Mouse (Mus musculus) limb, embryonic 10.5 days (tissue): Measurements from ENCODE around the gene Schip1. TPM values are rescaled to one million over a fixed set of nuclear protein-coding genes. Genes with fewer than 3 reads are reported as not detected.

Source experiments
- DNase-seq: peaks from one replicate; pipeline ENCODE4 v3.0.0-alpha.2; 2017; ENCODE audit warnings: low spot score
- H3K27ac ChIP-seq: fragments of 300-500 bp; sonication (generic); 2 replicates; pipeline ENCODE4 v1.5.1; 2016; ENCODE audit warnings: mild to moderate bottlenecking
- H3K27me3 ChIP-seq: fragments of 300-500 bp; sonication (generic); 2 replicates; pipeline ENCODE4 v1.6.1; 2016; ENCODE audit warnings: low read depth, mild to moderate bottlenecking; ENCODE audit not compliant: poor library complexity, severe bottlenecking
- H3K36me3 ChIP-seq: fragments of 300-500 bp; sonication (generic); 2 replicates; pipeline ENCODE4 v1.6.1; 2016; ENCODE audit warnings: mild to moderate bottlenecking, moderate library complexity
- H3K4me1 ChIP-seq: fragments of 300-500 bp; sonication (generic); 2 replicates; pipeline ENCODE4 v1.6.1; 2016
- H3K4me3 ChIP-seq: fragments of 300-500 bp; sonication (generic); 2 replicates; pipeline ENCODE4 v1.5.1; 2016; ENCODE audit warnings: mild to moderate bottlenecking, moderate library complexity
- H3K9me3 ChIP-seq: fragments of 300-500 bp; sonication (generic); replicated peaks from 2 replicates; pipeline ENCODE4 v1.6.1; 2016; ENCODE audit warnings: mild to moderate bottlenecking
- WGBS: fragments of 180-500 bp; shearing (Covaris S2); methylation state at CpG from one replicate; pipeline ENCODE4 v1.1.7; 2016; 5-methylcytosine and 5-hydroxymethylcytosine counted together
- polyA plus RNA-seq: library from polyadenylated mRNA; unstranded; fragments of >200 nt; fragmentation: Nextera tagmentation; extraction: Ambion mirVana; gene quantifications from 2 replicates; pipeline ENCODE4 v1.2.1, GENCODE M21; 2016

The Schip1 gene
- polyA plus RNA-seq, 1 experiment from 2014 or later, result 28.9 TPM

DNA sequence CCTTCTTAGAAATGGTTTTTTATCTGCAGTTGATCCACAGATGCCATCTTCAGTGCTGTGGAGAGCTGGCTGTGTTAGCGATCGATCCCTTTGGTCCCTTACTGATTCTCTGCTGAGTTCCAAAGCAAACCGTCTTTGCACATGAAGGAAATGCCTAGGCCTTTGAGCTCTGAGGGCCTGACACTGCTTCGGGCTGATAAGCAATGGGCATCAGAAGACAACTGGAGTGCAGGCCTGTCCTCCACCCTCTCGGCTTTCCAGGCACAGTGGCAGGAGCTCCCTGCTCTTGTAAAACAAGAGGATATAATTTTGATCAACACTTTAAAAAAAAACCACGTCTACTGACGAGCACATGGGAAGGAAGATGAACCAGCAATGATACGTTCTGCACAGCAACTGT lies 477.1 kb downstream of the Schip1 start:
- WGBS, result 87% methylated on average over 8 of the region's 8 CpGs
- no peaks in the 10 kb centered on the region for H3K27me3 ChIP-seq
- H3K4me3 ChIP-seq, result no peak overlapping the region

DNA sequence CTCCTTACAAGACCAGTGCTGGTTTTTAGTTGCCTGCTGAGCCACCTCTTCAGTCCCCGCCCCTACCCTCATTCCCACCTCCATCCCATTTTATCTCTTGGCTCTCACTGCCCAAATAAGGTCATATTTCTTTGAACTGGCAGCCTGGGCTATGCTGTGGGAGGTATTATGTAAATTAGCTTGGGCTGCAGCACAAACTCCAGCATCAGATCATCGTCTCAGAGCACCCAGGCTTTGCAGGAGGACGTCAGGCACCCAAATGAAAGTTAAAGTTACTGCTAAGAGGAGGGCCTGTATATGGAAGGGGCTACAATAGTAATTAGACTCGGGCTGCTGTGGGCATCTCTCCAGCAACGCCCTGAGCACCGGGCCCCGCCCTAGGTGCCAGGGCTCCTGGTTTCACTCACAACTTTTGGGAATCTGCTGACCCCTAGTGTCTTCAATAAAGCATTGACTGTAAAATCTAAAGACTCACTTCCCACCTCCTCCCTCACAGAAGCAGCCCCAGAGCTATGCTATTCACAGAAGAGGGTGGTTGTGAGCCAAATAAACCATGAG lies 478.4 kb downstream of the Schip1 start:
- H3K4me3 ChIP-seq, result peak overlapping the region; percentile 38
- 2% methylated on average over 7 of the region's 7 CpGs for WGBS
- DNase-seq, result peak; percentile 57

More for the DNA sequence above, 477.1 kb downstream of the Schip1 start:
- DNase-seq, result no peak
- peaks cover 8% of the 10 kb centered on the region for H3K4me1 ChIP-seq
- 0 out of 2 replicates have a peak, but pooled peaks cover 5% of the 10 kb centered on the region for H3K36me3 ChIP-seq
- H3K27ac ChIP-seq, result no peak overlapping the region
- H3K9me3 ChIP-seq, result no peaks in the 10 kb centered on the region

DNA sequence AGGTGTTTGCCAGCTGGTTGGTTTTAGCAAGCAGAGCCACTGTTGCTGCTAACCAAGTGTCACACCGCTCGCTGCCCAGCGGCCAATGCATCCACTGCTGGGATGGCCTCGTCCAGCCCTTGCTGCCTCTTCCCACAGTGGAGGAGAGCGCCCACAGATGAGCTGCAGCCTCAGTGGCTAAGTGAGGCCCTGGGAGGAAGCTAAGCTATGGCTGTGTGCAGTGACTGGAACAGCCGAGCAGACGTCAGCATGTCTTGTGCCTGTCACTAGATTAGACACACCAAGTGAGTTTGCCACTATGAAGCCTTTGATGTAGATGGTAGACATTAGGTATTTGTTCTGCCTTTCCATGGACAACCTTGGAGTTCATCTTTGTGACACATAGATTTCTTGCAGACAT lies 480.2 kb downstream of the Schip1 start:
- H3K27ac ChIP-seq, result no peak overlapping the region
- H3K4me3 ChIP-seq, result no peak overlapping the region
- no peaks in the 10 kb centered on the region for H3K9me3 ChIP-seq
- WGBS, result 75% methylated on average over 7 of the region's 7 CpGs
- H3K36me3 ChIP-seq, result no peaks in the 10 kb centered on the region
- no peaks in the 10 kb centered on the region for H3K27me3 ChIP-seq
- no peak for DNase-seq
- peaks cover 8% of the 10 kb centered on the region for H3K4me1 ChIP-seq

More for the DNA sequence above, 478.4 kb downstream of the Schip1 start:
- Histone ChIP-seq H3K27ac (0 out of 2 replicates have a peak overlapping the region, but pooled peaks have one; percentile 31), H3K4me1 (peaks cover 8% of the 10 kb centered on the region), H3K27me3 (no peaks in the 10 kb centered on the region), H3K36me3 (no peaks in the 10 kb centered on the region), H3K9me3 (no peaks in the 10 kb centered on the region)

DNA sequence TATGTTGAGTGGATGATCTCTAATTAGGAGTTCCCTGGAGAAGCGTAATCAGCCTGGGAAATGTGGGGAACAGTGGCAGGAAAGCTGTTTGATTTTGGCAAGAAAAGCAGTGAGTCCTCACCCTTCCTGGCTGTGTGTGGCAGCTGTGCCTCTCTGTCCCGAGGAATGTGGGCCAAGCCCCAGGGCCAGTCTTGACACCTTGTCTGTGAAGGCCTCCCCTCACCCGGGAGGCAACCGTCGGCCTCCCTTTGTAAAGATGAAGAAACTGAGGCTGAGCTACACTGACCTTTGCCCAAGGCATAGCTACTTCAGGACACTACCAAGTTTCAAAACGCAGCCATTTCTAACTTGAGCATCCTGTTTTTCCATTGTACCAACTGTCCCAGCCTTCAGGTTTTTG lies 481.3 kb downstream of the Schip1 start:
- Histone ChIP-seq H3K27me3 (no peaks in the 10 kb centered on the region), H3K4me3 (no peak overlapping the region), H3K9me3 (no peaks in the 10 kb centered on the region), H3K36me3 (no peaks in the 10 kb centered on the region), H3K4me1 (peaks cover 8% of the 10 kb centered on the region), H3K27ac (no peak overlapping the region)
- WGBS, result 54% methylated on average over 6 of the region's 6 CpGs
- no peak for DNase-seq

DNA sequence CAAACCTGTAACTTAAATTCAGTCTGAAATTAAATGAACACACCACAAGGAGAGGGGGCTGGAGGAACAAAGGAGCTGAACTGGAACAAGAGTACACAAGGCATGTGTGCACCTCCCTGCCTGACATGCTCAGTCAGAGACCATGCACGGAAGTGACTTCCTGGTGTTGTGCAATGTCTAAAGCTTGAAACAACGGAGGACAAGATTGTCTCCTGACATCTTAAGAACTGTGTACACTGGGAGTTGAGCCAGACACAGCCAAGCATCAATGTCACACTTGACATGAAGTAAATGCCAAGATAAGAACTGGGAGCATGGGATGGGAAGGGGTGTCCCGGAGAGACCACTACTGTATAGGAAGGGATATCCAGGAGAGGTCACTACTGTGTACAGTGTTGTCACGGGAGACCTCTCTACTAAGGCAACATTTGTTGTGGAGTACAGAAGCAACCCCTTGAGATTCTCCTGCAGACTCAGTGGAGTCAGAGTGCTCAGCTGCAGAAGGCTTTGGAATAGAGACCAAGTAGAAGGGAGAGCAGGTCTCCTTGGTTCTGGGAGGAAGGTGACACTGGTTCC lies 490.6 kb downstream of the Schip1 start:
- Histone ChIP-seq H3K36me3 (no peaks in the 10 kb centered on the region), H3K9me3 (no peaks in the 10 kb centered on the region), H3K4me3 (no peak overlapping the region), H3K4me1 (peaks cover 9% of the 10 kb centered on the region), H3K27ac (no peak overlapping the region), H3K27me3 (no peaks in the 10 kb centered on the region)
- DNase-seq, result no peak
- 82% methylated on average over 4 of the region's 4 CpGs for WGBS

DNA sequence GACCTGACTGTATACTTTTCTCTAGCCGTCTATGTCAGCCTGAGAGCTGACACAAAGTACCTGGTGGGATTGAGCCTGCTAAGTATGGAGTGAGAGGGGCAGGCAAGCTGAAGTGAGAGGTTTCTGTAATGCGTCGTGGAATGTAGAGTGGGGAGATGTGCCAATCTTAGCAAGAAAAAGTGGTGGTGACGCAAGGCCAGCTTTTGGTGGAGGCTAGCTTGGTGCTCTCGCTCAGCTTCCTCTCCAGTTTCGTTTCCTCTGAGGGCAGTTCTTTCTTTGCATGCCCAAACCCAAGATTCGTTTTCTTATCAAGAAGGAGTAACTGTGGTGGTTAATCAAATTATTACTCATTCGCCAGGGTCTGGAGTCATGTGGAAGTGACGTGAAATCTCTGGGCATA lies 492.3 kb downstream of the Schip1 start:
- no peaks in the 10 kb centered on the region for H3K9me3 ChIP-seq
- H3K27me3 ChIP-seq, result no peaks in the 10 kb centered on the region
- H3K4me3 ChIP-seq, result no peak overlapping the region
- no peak for DNase-seq
- no peak overlapping the region for H3K27ac ChIP-seq
- H3K4me1 ChIP-seq, result peaks cover 9% of the 10 kb centered on the region
- no peaks in the 10 kb centered on the region for H3K36me3 ChIP-seq
- WGBS, result 93% methylated on average over 9 of the region's 9 CpGs

DNA sequence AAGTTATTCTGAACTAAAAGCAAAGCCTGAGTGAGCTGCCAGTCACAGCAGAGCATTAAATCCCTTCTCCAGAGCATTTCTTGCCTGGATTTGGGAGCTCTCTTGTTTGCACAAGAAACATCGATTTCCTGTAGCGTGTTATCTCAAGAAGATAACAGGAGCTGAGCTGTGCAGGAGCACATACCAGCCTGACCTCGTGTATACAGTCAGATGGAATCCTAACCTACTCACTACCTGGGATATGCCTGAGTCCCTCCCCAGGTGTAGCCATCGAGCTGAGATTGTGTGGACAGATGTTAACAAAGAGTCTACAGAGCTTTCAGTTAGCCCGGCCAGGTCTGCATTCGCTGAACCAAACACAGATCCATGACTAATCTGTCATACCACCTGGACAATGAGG lies 494.1 kb downstream of the Schip1 start:
- WGBS, result 88% methylated on average over 6 of the region's 6 CpGs

DNA sequence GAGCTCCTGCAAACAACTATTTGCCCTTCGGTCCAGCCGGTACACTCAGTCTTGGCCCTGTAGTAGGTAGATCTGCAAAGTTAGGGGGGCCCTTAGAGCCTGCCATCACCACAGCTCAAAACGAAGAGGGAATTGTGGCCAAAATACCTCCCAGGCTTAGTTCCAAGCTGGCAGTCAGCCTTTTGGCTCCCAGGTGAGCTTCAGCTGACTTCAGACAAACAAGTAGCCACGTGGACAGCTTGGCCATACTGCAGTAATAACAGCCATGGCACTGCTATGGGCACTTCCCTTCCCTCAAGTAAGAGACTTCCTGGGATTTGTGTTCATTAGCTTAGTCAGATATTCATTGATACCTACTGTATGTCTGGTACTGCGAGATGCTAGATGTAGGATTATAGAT lies 495.5 kb downstream of the Schip1 start:
- 89% methylated on average over 5 of the region's 5 CpGs for WGBS
- DNase-seq, result no peak

More for the DNA sequence above, 494.1 kb downstream of the Schip1 start:
- Histone ChIP-seq H3K36me3 (no peaks in the 10 kb centered on the region), H3K4me1 (peaks cover 9% of the 10 kb centered on the region), H3K4me3 (no peak overlapping the region), H3K27me3 (no peaks in the 10 kb centered on the region), H3K9me3 (no peaks in the 10 kb centered on the region), H3K27ac (no peak overlapping the region)
- no peak for DNase-seq

DNA sequence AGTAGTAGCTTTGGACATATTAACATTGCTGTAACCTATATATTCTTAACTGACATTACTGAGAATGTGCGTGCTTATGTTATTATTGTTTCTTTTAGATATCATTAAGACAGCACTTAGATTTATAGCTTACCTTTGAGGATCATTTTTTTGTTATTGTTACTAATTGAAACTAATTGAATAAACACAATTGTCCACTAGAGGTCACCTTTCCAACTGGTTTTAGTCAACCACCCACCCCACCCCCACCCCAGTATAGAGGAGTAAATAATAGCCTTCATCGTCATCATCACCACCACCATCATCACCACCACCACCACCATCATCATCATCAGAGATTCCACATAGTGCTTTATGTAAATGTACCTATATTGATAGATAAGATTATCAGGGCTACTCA lies 498.2 kb downstream of the Schip1 start:
- Histone ChIP-seq H3K27me3 (no peaks in the 10 kb centered on the region), H3K4me1 (peaks cover 3% of the 10 kb centered on the region), H3K9me3 (no peaks in the 10 kb centered on the region), H3K4me3 (no peak overlapping the region), H3K27ac (no peak overlapping the region), H3K36me3 (no peaks in the 10 kb centered on the region)
- 84% methylated on average over 2 of the region's 2 CpGs for WGBS
- no peak for DNase-seq

More for the DNA sequence above, 495.5 kb downstream of the Schip1 start:
- no peaks in the 10 kb centered on the region for H3K27me3 ChIP-seq
- H3K27ac ChIP-seq, result no peak overlapping the region
- H3K4me1 ChIP-seq, result no peaks in the 10 kb centered on the region; the same call in 1 of the 2 replicates
- H3K4me3 ChIP-seq, result no peak overlapping the region
- H3K36me3 ChIP-seq, result no peaks in the 10 kb centered on the region
- no peaks in the 10 kb centered on the region for H3K9me3 ChIP-seq

DNA sequence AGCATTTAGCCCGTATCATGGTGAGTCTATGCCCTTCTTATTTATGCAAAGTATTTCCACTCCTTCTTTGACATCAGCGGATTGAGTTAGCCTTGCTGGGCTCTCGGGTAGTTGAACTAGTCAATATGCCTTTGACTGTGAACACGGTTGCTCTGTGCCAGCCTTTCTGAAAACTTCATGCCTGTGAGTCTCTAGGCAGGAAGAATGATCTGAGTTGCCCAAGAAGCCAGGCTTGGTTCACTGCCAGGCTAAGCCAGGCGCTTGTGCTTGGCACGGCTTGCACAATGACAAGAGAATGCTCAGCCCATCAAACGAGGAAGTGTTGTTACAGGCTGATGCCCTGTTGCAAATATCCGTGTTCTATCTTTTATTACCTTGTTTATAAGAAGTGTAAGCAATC lies 499.3 kb downstream of the Schip1 start:
- no peaks in the 10 kb centered on the region for H3K9me3 ChIP-seq
- no peak overlapping the region for H3K4me3 ChIP-seq
- H3K27ac ChIP-seq, result no peak overlapping the region
- no peaks in the 10 kb centered on the region for H3K36me3 ChIP-seq
- no peaks in the 10 kb centered on the region for H3K27me3 ChIP-seq
- WGBS, result 90% methylated on average over 8 of the region's 8 CpGs
- peaks cover 14% of the 10 kb centered on the region for H3K4me1 ChIP-seq
- no peak for DNase-seq

DNA sequence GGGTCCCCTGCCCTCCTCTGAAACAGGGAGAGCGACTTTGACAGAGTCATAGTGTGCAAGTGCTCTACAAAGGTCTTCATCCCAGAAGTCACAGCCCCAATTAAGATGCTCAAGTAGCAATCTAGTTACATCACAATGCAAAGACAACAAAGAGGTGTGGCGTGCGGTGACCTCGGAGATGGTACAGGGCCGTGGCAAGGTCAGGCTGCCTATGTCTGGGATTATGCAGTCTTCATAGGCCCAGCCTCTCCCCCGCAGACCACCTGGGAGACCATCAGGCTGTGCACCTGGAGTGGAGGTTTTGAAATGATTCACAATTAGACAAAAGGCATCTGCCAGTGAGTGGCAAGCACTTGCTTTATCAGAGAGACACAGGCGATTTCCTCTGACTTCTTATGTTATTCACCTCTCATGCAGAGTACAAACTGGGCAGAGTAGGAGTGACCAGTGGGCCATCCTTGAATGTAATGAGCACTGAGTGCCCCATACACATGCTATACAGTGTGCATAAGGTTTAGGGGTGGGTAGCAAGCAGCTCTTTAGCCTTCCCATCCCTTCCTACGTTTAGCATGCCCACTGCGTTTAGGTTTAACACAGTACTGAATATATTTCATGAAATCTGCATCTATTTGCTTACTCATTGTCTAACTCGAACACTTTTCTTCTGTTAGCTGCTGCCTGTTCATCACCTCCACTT lies 500.5 kb downstream of the Schip1 start:
- no peaks in the 10 kb centered on the region for H3K27me3 ChIP-seq
- no peaks in the 10 kb centered on the region for H3K9me3 ChIP-seq
- H3K36me3 ChIP-seq, result no peaks in the 10 kb centered on the region
- 86% methylated on average over 10 of the region's 10 CpGs for WGBS
- no peak for DNase-seq
- peaks cover 14% of the 10 kb centered on the region for H3K4me1 ChIP-seq
- H3K4me3 ChIP-seq, result no peak overlapping the region
- no peak overlapping the region for H3K27ac ChIP-seq

DNA sequence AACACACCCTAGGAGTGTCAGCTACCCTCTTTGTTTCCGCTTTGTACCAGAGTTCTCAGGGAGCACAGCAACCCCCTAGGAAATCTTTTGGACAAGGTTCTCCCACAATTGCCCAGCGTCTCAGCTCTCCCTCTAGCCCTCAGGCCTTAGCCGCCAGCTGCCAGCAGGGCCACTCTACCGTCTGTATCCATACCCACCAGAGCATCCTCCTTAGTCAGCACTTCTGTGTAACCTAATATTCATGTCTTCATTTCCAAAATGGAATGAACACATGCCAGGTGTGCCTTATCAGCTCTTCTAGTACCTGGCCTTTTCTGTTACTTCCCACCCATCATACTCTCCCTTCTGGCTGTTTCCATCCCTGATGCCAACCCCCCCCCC lies 501.1 kb downstream of the Schip1 start:
- no peak for DNase-seq
- H3K4me1 ChIP-seq, result peaks cover 14% of the 10 kb centered on the region

DNA sequence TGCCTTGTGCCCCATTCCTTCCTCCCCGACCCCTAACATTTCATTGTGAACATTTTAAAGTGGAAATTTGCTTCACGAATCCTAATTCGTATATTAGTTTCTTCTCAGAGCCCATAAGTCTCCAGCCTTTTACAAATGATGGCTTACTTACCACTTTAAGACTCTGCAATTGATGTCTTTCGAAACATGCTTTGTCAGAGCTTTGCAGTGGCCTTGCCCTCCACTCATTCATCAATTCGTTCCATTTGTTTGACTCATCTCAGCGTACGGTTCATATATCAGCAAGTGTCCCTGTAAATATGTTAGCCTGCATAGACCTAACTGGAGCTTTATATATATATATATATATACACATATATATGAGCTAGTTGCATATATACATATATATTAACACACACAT lies 503.0 kb downstream of the Schip1 start:
- peaks cover 21% of the 10 kb centered on the region for H3K4me1 ChIP-seq
- no peak overlapping the region for H3K4me3 ChIP-seq
- WGBS, result 90% methylated on average over 7 of the region's 7 CpGs
- H3K9me3 ChIP-seq, result no peaks in the 10 kb centered on the region
- H3K27ac ChIP-seq, result no peak overlapping the region
- H3K36me3 ChIP-seq, result no peaks in the 10 kb centered on the region
- no peaks in the 10 kb centered on the region for H3K27me3 ChIP-seq
- no peak for DNase-seq

More for the DNA sequence above, 501.1 kb downstream of the Schip1 start:
- no peak overlapping the region for H3K27ac ChIP-seq
- no peaks in the 10 kb centered on the region for H3K27me3 ChIP-seq
- no peaks in the 10 kb centered on the region for H3K9me3 ChIP-seq
- no peaks in the 10 kb centered on the region for H3K36me3 ChIP-seq
- WGBS, result 77% methylated on average over 4 of the region's 4 CpGs
- H3K4me3 ChIP-seq, result no peak overlapping the region
